Mouse (Mus musculus): Measurements from ENCODE around the gene 2700097O09Rik.

- no peak for TF ChIP-seq CTCF (IDR thresholded peaks at IDR 0.05; ENCODE audit: extremely low read depth, insufficient read depth, low read length)
- TF ChIP-seq POLR2A (IDR thresholded peaks at IDR 0.05; ENCODE audit: extremely low read depth, insufficient read depth, low read length): no peak
Observed at GRCm38 (mm10) chr12:55004396-55004795, 75.5 kb downstream of the 2700097O09Rik start.

All from cortical plate, adult 2 months (tissue).